Mouse (Mus musculus) liver, embryonic 18 days (tissue): Measurements from ENCODE around the gene Arhgap24. TPM values are rescaled to one million over a fixed set of nuclear protein-coding genes. Genes with fewer than 3 reads are reported as not detected.

Experiments
- polyA plus RNA-seq: library from polyadenylated mRNA; depleted of rRNA; stranded (reverse); fragments of >200 nt; gene quantifications from 2 replicates; pipeline ENCODE4 v1.2.3, GENCODE M21; 2012; rRNA removed

Gene Arhgap24
- polyA plus RNA-seq: 4.3 and 4.7 TPM in 2 replicates

GRCm38 (mm10) chr5:102481215-102482211, at the start of gene Arhgap24:
Gene Arhgap24 (plus strand): TSS chr5:102481391.

